Mouse (Mus musculus) forebrain, embryonic 10.5 days (tissue): ENCODE data around the gene Tln1. TPM values are rescaled to one million over a fixed set of nuclear protein-coding genes. Genes with fewer than 3 reads are reported as not detected.
A peak's percentile ranks its signal among the peaks of the same experiment; 100 is the strongest.

Experiments used
- DNase-seq: peaks from one replicate; pipeline ENCODE4 v3.0.0-alpha.2; 2017; ENCODE audit warnings: low spot score; ENCODE audit errors: extremely low spot score
- H3K27ac ChIP-seq: fragments of 300-500 bp; sonication (generic); 2 replicates; pipeline ENCODE4 v1.5.1; 2016; ENCODE audit warnings: mild to moderate bottlenecking
- H3K27me3 ChIP-seq: fragments of 300-500 bp; sonication (generic); 2 replicates; pipeline ENCODE4 v1.6.1; 2016; ENCODE audit warnings: mild to moderate bottlenecking; ENCODE audit not compliant: poor library complexity, severe bottlenecking
- H3K36me3 ChIP-seq: fragments of 300-500 bp; sonication (generic); replicated peaks from 2 replicates; pipeline ENCODE4 v1.6.1; 2016; ENCODE audit warnings: mild to moderate bottlenecking, moderate library complexity
- H3K4me1 ChIP-seq: fragments of 300-500 bp; sonication (generic); 2 replicates; pipeline ENCODE4 v1.6.1; 2016
- H3K4me3 ChIP-seq: fragments of 300-500 bp; sonication (generic); 2 replicates; pipeline ENCODE4 v1.5.1; 2016; ENCODE audit warnings: mild to moderate bottlenecking, moderate library complexity
- H3K9me3 ChIP-seq: fragments of 300-500 bp; sonication (generic); 2 replicates; pipeline ENCODE4 v1.6.1; 2016; ENCODE audit warnings: mild to moderate bottlenecking, moderate library complexity
- WGBS: fragments of 180-500 bp; shearing (Covaris S2); methylation state at CpG from one replicate; pipeline ENCODE4 v1.1.7; 2016; 5-methylcytosine and 5-hydroxymethylcytosine counted together
- polyA plus RNA-seq: library from polyadenylated mRNA; unstranded; fragments of >200 nt; fragmentation: Nextera tagmentation; extraction: Ambion mirVana; gene quantifications from 2 replicates; pipeline ENCODE4 v1.2.1, GENCODE M21; 2016

Tln1 gene
- polyA plus RNA-seq, 1 experiment from 2014 or later, result 42.5 TPM

DNA sequence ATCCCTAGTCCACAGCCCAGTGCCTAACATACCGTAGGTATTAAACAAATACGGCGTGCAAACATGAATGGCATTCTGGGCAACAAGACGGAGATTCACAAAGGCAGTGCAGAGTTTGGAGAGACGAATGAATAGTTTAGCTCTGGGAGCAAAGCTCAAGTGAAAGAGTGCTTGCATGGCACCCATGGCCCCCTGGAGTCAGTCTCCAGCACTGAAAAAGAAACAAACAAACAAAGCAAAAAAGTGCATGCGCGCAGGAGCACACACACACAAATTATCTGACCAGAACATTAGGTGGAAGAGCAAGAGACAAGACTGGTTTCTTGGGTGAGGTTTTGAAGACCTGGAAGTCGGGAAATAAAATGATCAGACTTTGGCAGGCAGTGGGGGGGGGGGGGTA is 56.4 kb downstream of the Tln1 start:
- Histone ChIP-seq H3K9me3 (no peaks in the 10 kb centered on the region), H3K36me3 (no peaks in the 10 kb centered on the region), H3K27ac (no peak overlapping the region), H3K27me3 (peaks cover 81% of the 10 kb centered on the region), H3K4me3 (no peak overlapping the region), H3K4me1 (peaks cover 35% of the 10 kb centered on the region)
- WGBS, result 79% methylated on average over 8 of the region's 8 CpGs
- peak; percentile 11 for DNase-seq

DNA sequence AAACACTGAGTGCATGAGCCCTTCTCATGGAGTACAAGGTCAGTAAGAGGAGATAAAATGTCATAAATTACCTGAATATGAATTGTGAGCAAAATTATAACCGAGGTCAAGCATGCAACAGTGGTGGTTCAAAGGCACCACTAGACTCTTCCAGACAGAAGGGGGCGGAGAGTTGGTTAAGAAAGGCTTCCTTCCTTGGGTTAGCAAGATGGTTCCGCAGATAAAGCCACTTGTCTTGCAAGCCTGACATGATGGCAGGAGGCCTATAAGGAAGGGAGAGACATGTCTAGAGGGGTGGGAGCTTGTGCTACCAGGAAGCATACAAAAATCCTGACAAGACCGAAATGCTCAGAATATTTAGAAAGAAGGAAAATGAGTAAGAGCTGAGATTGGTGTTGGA is 58.2 kb downstream of the Tln1 start:
- Histone ChIP-seq H3K27ac (no peak overlapping the region), H3K9me3 (no peaks in the 10 kb centered on the region), H3K4me1 (peaks cover 38% of the 10 kb centered on the region), H3K4me3 (no peak overlapping the region), H3K27me3 (peaks cover 84% of the 10 kb centered on the region), H3K36me3 (no peaks in the 10 kb centered on the region)
- no peak for DNase-seq
- 86% methylated on average over 4 of the region's 4 CpGs for WGBS

DNA sequence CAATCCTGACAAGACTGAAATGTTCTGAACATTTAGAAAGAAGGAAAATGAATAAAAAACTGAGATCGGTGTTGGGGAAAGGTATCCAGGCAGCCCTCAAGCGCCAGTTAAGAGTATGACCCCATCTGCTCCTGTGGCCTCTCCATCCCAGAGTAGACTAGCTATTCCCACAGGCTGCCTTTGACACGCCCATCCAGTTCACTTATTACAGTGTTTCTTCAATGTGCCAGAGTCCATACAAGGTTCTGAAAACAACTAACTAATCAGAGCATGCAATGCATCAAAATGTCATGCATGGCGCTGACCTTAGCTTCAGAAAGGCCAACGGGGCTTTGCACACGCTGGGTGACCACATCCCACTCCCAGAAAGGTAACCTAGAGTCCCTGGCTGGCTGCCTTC is 59.0 kb downstream of the Tln1 start:
- no peaks in the 10 kb centered on the region for H3K9me3 ChIP-seq
- H3K27me3 ChIP-seq, result peaks cover 76% of the 10 kb centered on the region
- DNase-seq, result no peak
- no peak overlapping the region for H3K4me3 ChIP-seq
- H3K4me1 ChIP-seq, result peaks cover 36% of the 10 kb centered on the region
- whole genome bisulfite sequencing, result 86% methylated on average over 6 of the region's 6 CpGs
- no peaks in the 10 kb centered on the region for H3K36me3 ChIP-seq
- no peak overlapping the region for H3K27ac ChIP-seq

DNA sequence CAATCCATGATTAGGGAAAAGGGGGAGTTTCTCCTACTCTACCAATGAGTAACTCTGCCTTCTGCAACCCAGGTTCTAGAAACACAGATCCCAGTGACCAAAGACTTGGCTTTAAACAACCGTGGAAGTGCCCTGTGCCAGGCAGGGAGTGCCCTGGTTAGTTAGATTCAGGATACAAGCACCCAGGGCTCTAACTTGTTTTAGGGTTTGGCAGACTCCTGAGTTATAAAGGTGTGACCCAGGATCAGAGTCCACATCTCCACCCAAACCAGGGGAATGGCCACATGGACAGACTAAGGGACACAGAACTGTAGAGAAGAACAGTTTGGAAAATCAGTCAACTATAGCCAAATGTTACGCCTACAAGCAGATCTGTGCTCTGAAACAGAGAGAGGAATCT is 59.5 kb downstream of the Tln1 start:
- Histone ChIP-seq H3K9me3 (no peaks in the 10 kb centered on the region), H3K4me3 (no peak overlapping the region), H3K4me1 (peaks cover 36% of the 10 kb centered on the region), H3K36me3 (peaks cover under 1% of the 10 kb centered on the region; the same call in 1 of the 2 replicates), H3K27ac (no peak overlapping the region), H3K27me3 (peaks cover 75% of the 10 kb centered on the region)
- DNase-seq, result no peak
- 73% methylated on average over 2 of the region's 2 CpGs for WGBS

DNA sequence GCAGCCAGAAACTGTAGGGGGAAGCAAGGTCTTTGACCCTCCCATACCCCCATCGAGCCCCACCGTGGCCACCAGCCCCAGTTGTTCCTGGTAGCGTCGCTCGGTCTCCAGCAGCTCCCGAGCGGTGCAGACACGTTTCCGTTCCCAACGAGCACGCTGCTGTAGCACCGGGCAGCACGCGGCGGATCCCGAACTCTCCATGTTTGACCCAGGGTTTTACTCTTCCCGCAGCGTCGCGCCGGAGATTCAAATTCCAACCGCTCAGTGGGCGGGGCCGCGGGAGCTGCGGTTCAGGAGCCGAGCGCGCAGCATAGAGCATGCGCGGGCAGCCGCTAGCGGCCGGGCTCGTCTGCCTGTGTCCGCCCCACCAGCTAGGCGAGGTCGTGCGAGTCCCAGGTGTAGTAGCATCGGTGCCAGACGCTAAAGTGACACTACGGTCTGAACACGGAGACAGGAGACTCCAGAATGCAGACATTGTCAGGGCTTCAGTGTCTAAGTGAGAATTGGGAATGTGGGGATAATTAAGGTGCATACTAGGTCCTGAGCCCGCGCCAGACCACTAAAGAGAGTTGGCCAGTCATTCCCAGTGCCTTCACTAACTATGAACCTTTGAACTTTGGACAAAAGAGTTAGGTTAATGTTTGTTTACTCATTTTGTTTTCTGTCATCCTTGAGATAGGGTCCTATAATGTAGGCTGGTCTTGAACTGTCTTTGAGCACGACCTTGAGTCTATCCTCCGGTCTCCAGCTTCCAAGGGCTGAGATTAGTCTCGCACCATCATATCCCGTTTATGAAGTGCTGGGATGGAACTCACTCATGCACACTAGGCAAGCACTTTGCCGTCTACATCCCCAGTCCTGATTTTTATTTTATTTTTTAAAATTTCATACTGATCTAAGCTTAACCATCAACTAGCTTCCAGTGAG is 62.8 kb downstream of the Tln1 start, which contains the start of gene Arhgef39:
Arhgef39 (minus strand) TSS at position 289 of the 927 bp plus-strand sequence.
- 7% methylated on average over 50 of the region's 50 CpGs for WGBS
- H3K27ac ChIP-seq, result peak within 1 kb of the TSS; percentile 88

DNA sequence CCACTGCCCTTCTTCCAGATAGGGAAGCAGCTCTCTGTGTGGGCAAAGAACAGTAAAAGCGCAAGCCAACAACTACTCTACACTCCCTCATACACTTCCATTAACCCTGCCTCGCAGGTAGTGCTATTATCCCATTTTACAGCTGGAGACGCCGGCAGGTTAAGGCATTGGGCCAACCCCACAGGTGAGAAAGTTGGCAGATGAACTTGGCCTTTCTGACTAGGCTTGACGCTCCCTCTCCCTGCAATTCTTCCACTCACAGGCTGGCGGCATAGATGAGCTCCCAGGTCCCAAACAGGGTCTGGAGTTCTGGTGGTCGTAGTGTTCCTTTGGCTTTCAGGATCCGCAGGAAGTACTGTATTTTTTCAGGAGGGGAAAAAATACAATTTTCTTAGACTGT is 63.5 kb downstream of the Tln1 start:
- peaks cover 66% of the 10 kb centered on the region for H3K27me3 ChIP-seq
- 17% methylated on average over 8 of the region's 8 CpGs for WGBS
- H3K4me1 ChIP-seq, result peaks cover 52% of the 10 kb centered on the region
- peak overlapping the region; percentile 61 for H3K4me3 ChIP-seq
- peaks cover 30% of the 10 kb centered on the region for H3K36me3 ChIP-seq
- H3K9me3 ChIP-seq, result no peaks in the 10 kb centered on the region
- DNase-seq, result peak; percentile 52
- H3K27ac ChIP-seq, result peak overlapping the region; percentile 88

More for the DNA sequence above, 62.8 kb downstream of the Tln1 start, which contains the start of gene Arhgef39:
- H3K4me1 ChIP-seq, result peaks cover 45% of the 10 kb centered on the region
- DNase-seq, result peak; percentile 83
- H3K36me3 ChIP-seq, result peaks cover 30% of the 10 kb centered on the region
- H3K9me3 ChIP-seq, result no peaks in the 10 kb centered on the region
- peak within 1 kb of the TSS; percentile 61 for H3K4me3 ChIP-seq
- peaks cover 72% of the 10 kb centered on the region for H3K27me3 ChIP-seq

DNA sequence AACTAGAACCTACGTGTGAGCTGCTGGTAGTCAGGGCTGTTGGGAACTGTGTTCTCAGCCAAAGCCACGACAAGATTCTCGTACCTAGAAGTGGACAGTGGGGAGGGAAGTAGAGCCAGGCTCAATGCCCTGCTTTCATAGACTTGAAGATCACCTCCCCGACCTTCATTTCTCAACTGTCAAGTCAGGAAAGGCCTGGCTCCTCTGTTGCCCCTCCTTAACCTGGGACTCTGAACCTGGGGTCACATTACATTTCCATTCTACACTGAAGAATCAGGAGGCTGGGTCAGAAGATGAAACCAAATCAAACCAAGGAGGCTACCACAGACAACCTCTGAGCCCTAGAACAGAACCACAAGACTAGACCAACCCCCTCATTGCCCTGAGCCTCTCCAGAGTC is 64.5 kb downstream of the Tln1 start:
- peak overlapping the region; percentile 88; the same call in 1 of the 2 replicates for H3K27ac ChIP-seq
- H3K36me3 ChIP-seq, result peaks cover 30% of the 10 kb centered on the region
- peaks cover 57% of the 10 kb centered on the region for H3K27me3 ChIP-seq
- no peak for DNase-seq
- 88% methylated on average over 4 of the region's 4 CpGs for WGBS
- H3K4me3 ChIP-seq, result peak overlapping the region; percentile 61
- H3K9me3 ChIP-seq, result no peaks in the 10 kb centered on the region
- H3K4me1 ChIP-seq, result peaks cover 54% of the 10 kb centered on the region

DNA sequence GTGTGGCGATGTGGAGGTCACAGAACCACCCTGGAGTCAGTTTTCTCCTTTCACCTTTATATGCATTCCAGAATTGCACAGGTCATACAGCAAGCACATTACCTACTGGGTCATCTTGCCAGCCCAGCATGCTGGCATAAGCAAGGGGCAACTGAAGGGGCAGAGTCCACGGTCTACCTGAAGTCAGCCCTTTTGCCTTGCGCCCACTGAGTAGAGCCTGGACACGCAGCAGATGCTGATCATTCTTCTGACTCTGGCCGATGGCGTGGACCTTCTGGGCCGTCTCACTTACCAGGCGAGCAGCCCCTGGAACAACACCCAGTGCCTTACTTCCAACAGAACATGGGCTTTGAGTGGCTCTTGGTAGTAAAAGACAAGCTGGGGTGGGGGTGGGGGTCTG is 65.1 kb downstream of the Tln1 start:
- Histone ChIP-seq H3K27ac (no peak overlapping the region), H3K36me3 (peaks cover 30% of the 10 kb centered on the region), H3K27me3 (peaks cover 54% of the 10 kb centered on the region), H3K4me3 (peak overlapping the region; percentile 61; the same call in 1 of the 2 replicates), H3K4me1 (peaks cover 54% of the 10 kb centered on the region), H3K9me3 (no peaks in the 10 kb centered on the region)
- WGBS, result 97% methylated on average over 8 of the region's 8 CpGs
- DNase-seq, result no peak

DNA sequence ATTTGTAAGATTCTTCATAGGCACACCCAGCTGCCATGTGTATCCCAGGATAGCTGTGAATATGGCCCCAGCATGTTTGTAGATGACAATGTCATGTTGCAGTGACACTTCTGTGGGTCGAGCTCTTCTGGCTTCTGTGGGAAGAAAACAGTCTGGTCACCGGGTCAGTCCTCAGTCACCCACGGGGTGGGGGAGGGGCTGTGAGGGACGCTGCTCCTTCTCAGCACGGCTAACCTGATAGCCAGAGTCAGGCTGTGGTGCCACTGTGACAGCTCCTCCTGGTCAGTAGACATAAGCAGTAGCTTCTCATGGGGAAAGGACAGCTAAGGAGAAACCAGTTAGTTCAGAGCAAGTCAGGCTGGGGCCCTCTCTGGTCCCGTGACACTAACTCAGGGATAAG is 65.9 kb downstream of the Tln1 start:
- peaks cover 49% of the 10 kb centered on the region for H3K27me3 ChIP-seq
- peaks cover 30% of the 10 kb centered on the region for H3K36me3 ChIP-seq
- no peak overlapping the region for H3K4me3 ChIP-seq

DNA sequence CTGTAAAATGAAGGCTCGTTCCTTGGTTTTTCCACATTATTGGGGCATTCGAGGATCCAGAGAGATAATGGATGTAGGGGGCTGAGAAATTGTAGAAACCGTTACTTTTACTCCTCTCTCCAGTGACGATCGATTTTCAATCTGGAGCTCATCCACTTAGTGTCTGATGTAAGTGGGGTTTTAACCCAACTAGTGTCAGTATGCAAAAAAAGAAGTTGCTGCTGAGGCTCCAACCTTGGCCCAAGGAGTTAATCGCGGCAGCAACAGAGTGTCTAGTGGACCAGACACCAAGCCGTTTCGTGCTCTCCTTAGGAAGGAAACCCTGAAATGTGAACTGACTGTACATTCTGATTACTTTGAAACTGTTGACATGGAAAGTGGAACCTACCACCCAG is 68.6 kb downstream of the Tln1 start:
- Histone ChIP-seq H3K36me3 (peaks cover 30% of the 10 kb centered on the region), H3K4me3 (peak overlapping the region; percentile 71), H3K4me1 (peaks cover 45% of the 10 kb centered on the region), H3K27me3 (peaks cover 30% of the 10 kb centered on the region), H3K9me3 (no peaks in the 10 kb centered on the region; the same call in 1 of the 2 replicates), H3K27ac (peak overlapping the region; percentile 91)
- DNase-seq, result no peak
- WGBS, result 7% methylated on average over 9 of the region's 9 CpGs

More for the DNA sequence above, 65.9 kb downstream of the Tln1 start:
- Histone ChIP-seq H3K9me3 (no peaks in the 10 kb centered on the region), H3K4me1 (peaks cover 54% of the 10 kb centered on the region), H3K27ac (no peak overlapping the region)
- WGBS, result 51% methylated on average over 6 of the region's 6 CpGs
- no peak for DNase-seq

DNA sequence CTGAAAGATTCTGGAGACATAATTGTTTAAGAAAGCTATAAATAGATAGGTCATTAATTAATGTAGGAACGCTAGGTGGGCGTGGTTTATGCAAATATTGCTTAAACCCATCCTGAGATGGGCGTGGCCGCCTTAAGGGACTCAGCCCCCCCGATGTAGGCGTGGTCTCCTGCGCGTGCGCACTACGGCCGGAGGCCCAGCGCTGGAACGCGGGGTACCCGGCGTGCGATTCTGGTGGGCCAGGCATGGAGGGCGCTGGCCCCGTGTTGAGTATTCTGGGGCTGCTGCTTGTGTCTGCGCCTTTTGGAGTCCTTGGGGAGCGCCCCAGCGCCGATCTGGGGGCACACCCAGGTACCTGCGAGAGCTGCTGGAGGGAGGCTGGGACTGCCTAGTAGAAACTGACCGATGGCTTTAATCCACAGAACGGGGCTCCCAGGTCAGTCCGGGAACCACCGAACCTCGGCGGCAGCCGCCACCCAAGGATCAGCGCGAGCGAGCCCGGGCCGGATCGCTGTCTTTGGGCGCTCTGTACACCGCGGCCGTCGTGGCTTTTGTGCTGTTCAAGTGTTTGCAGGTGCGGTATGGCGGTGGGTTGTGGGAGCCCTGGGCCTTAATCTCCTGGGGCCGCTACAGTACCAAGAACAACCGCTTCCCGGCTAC is 69.2 kb downstream of the Tln1 start:
- WGBS, result under 1% methylated on average over 47 of the region's 47 CpGs
- Histone ChIP-seq H3K27ac (peak overlapping the region; percentile 91), H3K27me3 (peaks cover 30% of the 10 kb centered on the region), H3K36me3 (peaks cover 30% of the 10 kb centered on the region), H3K4me1 (peaks cover 39% of the 10 kb centered on the region), H3K4me3 (peak overlapping the region; percentile 71), H3K9me3 (no peaks in the 10 kb centered on the region; the same call in 1 of the 2 replicates)
- DNase-seq, result peak; percentile 96

DNA sequence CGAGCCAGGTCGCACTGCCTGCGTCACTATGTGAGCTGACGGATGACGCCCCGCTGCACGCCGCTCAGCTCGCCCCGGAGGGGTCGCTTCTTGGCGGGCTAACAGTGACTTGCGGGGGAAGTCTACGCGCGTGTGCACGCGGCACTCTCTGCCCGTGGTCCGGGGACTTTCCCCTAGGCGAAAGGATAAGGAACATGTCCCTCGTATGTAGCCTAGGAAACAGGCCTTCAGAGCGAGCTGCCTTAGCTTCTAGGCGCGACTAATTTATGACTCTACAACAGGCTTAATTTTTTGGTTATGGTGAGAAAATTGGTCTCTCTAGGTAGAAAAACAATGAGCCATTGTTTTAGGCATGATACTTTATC is 69.7 kb downstream of the Tln1 start, which contains the start of gene Ccdc107:
Ccdc107 (plus strand) TSS at position 80 of the 365 bp plus-strand sequence.
- peak within 1 kb of the TSS; percentile 91 for H3K27ac ChIP-seq
- peaks cover 25% of the 10 kb centered on the region for H3K27me3 ChIP-seq
- H3K4me1 ChIP-seq, result peaks cover 34% of the 10 kb centered on the region
- H3K4me3 ChIP-seq, result peak within 1 kb of the TSS; percentile 71
- no peaks in the 10 kb centered on the region; the same call in 1 of the 2 replicates for H3K9me3 ChIP-seq
- WGBS, result under 1% methylated on average over 25 of the region's 25 CpGs
- DNase-seq, result peak; percentile 90
- peaks cover 27% of the 10 kb centered on the region for H3K36me3 ChIP-seq
